Mouse (Mus musculus) cerebellum, adult 8-10 months (tissue): ENCODE results near the gene Scaf1.
"Not testable (repeated sequence)": the region's sequence is repeated elsewhere in the genome, so short reads cannot be mapped to it uniquely, and the experiment has no call there.

Experiments used
- DNase-seq: peaks from one replicate; pipeline ENCODE4 v3.0.0; 2022

Gene Scaf1

GRCm38 (mm10) chr7:45043307-45043706 lies 27.1 kb upstream of the Scaf1 start:
- no peak for DNase-seq

GRCm38 (mm10) chr7:45040851-45041250 lies 24.7 kb upstream of the Scaf1 start:
- no peak for DNase-seq

GRCm38 (mm10) chr7:45038411-45038810 lies 22.2 kb upstream of the Scaf1 start:
- no peak for DNase-seq

GRCm38 (mm10) chr7:45037720-45038361 lies 21.7 kb upstream of the Scaf1 start:
- no peak for DNase-seq

- DNase-seq = no peak
Measured at GRCm38 (mm10) chr7:45036702-45037101, 20.5 kb upstream of the Scaf1 start.

- no peak for DNase-seq
Measured at GRCm38 (mm10) chr7:45035631-45036030, 19.5 kb upstream of the Scaf1 start.

GRCm38 (mm10) chr7:45033722-45034359 lies 17.7 kb upstream of the Scaf1 start:
- no peak for DNase-seq

- no peak for DNase-seq
Measured at GRCm38 (mm10) chr7:45030857-45031256, 14.7 kb upstream of the Scaf1 start.

GRCm38 (mm10) chr7:45029995-45030394 lies 13.8 kb upstream of the Scaf1 start:
- DNase-seq = no peak

- DNase-seq = no peak
Measured at GRCm38 (mm10) chr7:45028351-45028750, 12.2 kb upstream of the Scaf1 start.

GRCm38 (mm10) chr7:45027761-45028160 lies 11.6 kb upstream of the Scaf1 start:
- DNase-seq = no peak

GRCm38 (mm10) chr7:45026256-45026655 lies 10.1 kb upstream of the Scaf1 start:
- no peak for DNase-seq

- no peak for DNase-seq
Measured at GRCm38 (mm10) chr7:45025601-45026220, 9.5 kb upstream of the Scaf1 start.

GRCm38 (mm10) chr7:45024281-45025248 lies 8.4 kb upstream of the Scaf1 start:
- no peak for DNase-seq

- not testable (repeated sequence) for DNase-seq
Measured at GRCm38 (mm10) chr7:45023711-45024110, 7.5 kb upstream of the Scaf1 start.

- DNase-seq = no peak
Measured at GRCm38 (mm10) chr7:45020225-45020624, 4.1 kb upstream of the Scaf1 start.

GRCm38 (mm10) chr7:45019031-45019571 lies 2.9 kb upstream of the Scaf1 start:
- DNase-seq = no peak

GRCm38 (mm10) chr7:45017242-45018061 lies 1.3 kb upstream of the Scaf1 start, which contains the start of gene Rras:
Gene Rras (plus strand): TSS chr7:45017961.
- peak; percentile 78 for DNase-seq

GRCm38 (mm10) chr7:45016761-45017160 lies 598 bp upstream of the Scaf1 start:
- DNase-seq = no peak

- DNase-seq = no peak
Measured at GRCm38 (mm10) chr7:45015344-45015956, 713 bp downstream of the Scaf1 start.

GRCm38 (mm10) chr7:45014096-45014451 lies 2.1 kb downstream of the Scaf1 start:
- DNase-seq = no peak
